Mouse (Mus musculus): ENCODE results near the gene Trhr2.

GRCm38 (mm10) chr8:122357641-122358040 lies 2.9 kb downstream of the Trhr2 start:
- TF ChIP-seq CTCF (IDR thresholded peaks at IDR 0.05; ENCODE audit: low read depth, low read length) (no peak), POLR2A (IDR thresholded peaks at IDR 0.05; ENCODE audit: borderline replicate concordance, low read depth, low read length) (no peak)

Data from bone marrow macrophage, adult 2 months (primary cell).